Mouse (Mus musculus): ENCODE results near the gene Exoc3l. TPM values are rescaled to one million over a fixed set of nuclear protein-coding genes. Genes with fewer than 3 reads are reported as not detected.

The Exoc3l gene
- total and polyA plus RNA-seq, 3 experiments: 4.4 to 10.9 (median 7.5) TPM

- H3K36me3 ChIP-seq (replicated peaks in 1 of 2; ENCODE audit: control insufficient read depth in 1 of 2, insufficient read depth in 1 of 2, low read length in 1 of 2): peaks cover 88 to 97% of the 10 kb centered on the region in 2 experiments
- dilution Hi-C loops (cut with MboI; ENCODE audit: extremely low pct_ligation_motif_present, extremely low pct_unique_long_range_greater_than_20kb, low sequenced_read_pairs): no loop called here
- H3K79me2 ChIP-seq (replicated peaks; ENCODE audit: control insufficient read depth, extremely low read depth, insufficient read depth, poor library complexity, severe bottlenecking): no peaks in the 10 kb centered on the region
These were observed 11.8 kb upstream of the Exoc3l start for GRCm38 (mm10) chr8:105307670-105308069.

DNA sequence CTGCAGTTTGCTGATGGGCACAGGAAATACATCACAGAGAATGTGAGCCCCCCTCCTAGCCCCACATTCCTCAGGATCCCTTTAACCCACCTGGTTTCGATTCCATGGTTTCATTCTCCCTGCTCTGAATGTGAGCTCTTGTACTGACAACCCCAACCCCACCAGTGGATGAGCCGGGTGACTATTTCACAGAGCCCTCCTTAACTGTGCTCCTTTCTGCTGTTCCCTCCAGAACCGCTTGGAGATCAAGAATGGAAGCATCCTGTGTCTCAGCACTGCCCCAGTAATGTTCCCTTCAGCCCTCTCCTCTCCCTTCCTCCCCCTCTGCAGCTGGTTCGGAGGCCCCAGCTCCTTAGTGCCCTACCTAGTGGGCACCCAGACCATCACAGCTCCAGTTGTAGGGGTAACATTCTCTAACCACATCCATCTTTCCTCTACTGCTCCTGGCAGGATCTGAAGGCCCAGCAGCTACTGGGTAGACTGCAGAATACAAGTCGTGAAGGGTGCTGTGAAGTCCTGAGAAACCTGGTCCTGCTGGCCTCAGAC is 10.3 kb upstream of the Exoc3l start:
- TF ChIP-seq SMC3 (IDR thresholded peaks at IDR 0.05; ENCODE audit: low read depth, low read length): no peak
- TF ChIP-seq SIN3A (IDR thresholded peaks at IDR 0.05; ENCODE audit: low read length): no peak
- TF ChIP-seq BHLHE40 (IDR thresholded peaks at IDR 0.05; ENCODE audit: low read depth, low read length): no peak
- TF ChIP-seq USF1 (IDR thresholded peaks at IDR 0.05; ENCODE audit: low read depth, low read length): no peak
- TF ChIP-seq UBTF (IDR thresholded peaks at IDR 0.05; ENCODE audit: low read depth, low read length): no peak
- no peak for TF ChIP-seq ZKSCAN1 (IDR thresholded peaks at IDR 0.05; ENCODE audit: borderline replicate concordance, low read depth, low read length)
- no peak for TF ChIP-seq TBP (conservative IDR thresholded peaks at IDR 0.05; ENCODE audit: low read depth, low read length)
- TF ChIP-seq ELF1 (IDR thresholded peaks at IDR 0.05; ENCODE audit: low read depth, low read length): no peak
- TF ChIP-seq CHD2 (IDR thresholded peaks at IDR 0.05; ENCODE audit: low read length): no peak
- no peak for TF ChIP-seq ZC3H11A (IDR thresholded peaks at IDR 0.05; ENCODE audit: low read depth, low read length)
- TF ChIP-seq NRF1 (IDR thresholded peaks at IDR 0.05; ENCODE audit: low read depth, low read length): no peak
- no peak for TF ChIP-seq HCFC1 (IDR thresholded peaks at IDR 0.05; ENCODE audit: low read depth, low read length)
- TF ChIP-seq GABPA (IDR thresholded peaks at IDR 0.05; ENCODE audit: insufficient replicate concordance, low read depth, low read length): no peak
- TF ChIP-seq TCF12 (IDR thresholded peaks at IDR 0.05; ENCODE audit: low read depth, low read length): no peak
- TF ChIP-seq MAFK (IDR thresholded peaks at IDR 0.05; ENCODE audit: insufficient replicate concordance, low read length): no peak
- Histone ChIP-seq H3K27ac (ENCODE audit: insufficient read depth, low read depth) (no peak overlapping the region), H3K4me1 (ENCODE audit: control insufficient read depth in 1 of 2, insufficient read depth in 2 of 2) (peaks cover 3 to 48% of the 10 kb centered on the region in 2 experiments), H3K4me3 (replicated peaks in 1 of 3; ENCODE audit: low read depth in 2 of 3, low read length in 2 of 3, poor library complexity in 1 of 3) (no peak overlapping the region), H3K79me2 (replicated peaks; ENCODE audit: control insufficient read depth, extremely low read depth, insufficient read depth, poor library complexity, severe bottlenecking) (no peaks in the 10 kb centered on the region), H3K36me3 (replicated peaks in 1 of 2; ENCODE audit: control insufficient read depth in 1 of 2, insufficient read depth in 1 of 2, low read length in 1 of 2) (peaks cover 87 to 95% of the 10 kb centered on the region in 2 experiments), H3K27me3 (replicated peaks) (no peaks in the 10 kb centered on the region), H3K9ac (ENCODE audit: insufficient read depth, low read depth) (no peak overlapping the region), H3K4me2 (ENCODE audit: insufficient read depth, low read depth, poor library complexity, severe bottlenecking) (no peak overlapping the region), H3K9me3 (replicated peaks; ENCODE audit: low read length) (peaks cover 1% of the 10 kb centered on the region)
- in situ Hi-C loops (cut with MboI; ENCODE audit: low pct_ligation_motif_present, low pct_unique_long_range_greater_than_20kb, low sequenced_read_pairs): no loop called here
- no peak for DNase-seq (ENCODE audit: extremely low read depth)
- dilution Hi-C loops (cut with MboI; ENCODE audit: extremely low pct_ligation_motif_present, extremely low pct_unique_long_range_greater_than_20kb, low sequenced_read_pairs): no loop called here

More at GRCm38 (mm10) chr8:105307670-105308069, 11.8 kb upstream of the Exoc3l start:
- in situ Hi-C loops (cut with MboI; ENCODE audit: low pct_ligation_motif_present, low pct_unique_long_range_greater_than_20kb, low sequenced_read_pairs): no loop called here
- Histone ChIP-seq H3K27me3 (replicated peaks) (no peaks in the 10 kb centered on the region), H3K4me1 (ENCODE audit: control insufficient read depth in 1 of 2, insufficient read depth in 2 of 2) (peaks cover 3 to 38% of the 10 kb centered on the region in 2 experiments), H3K9me3 (replicated peaks; ENCODE audit: low read length) (peaks cover 2% of the 10 kb centered on the region), H3K27ac (ENCODE audit: insufficient read depth, low read depth) (no peak overlapping the region), H3K4me3 (replicated peaks in 1 of 3; ENCODE audit: low read depth in 2 of 3, low read length in 2 of 3, poor library complexity in 1 of 3) (no peak overlapping the region), H3K9ac (ENCODE audit: insufficient read depth, low read depth) (no peak overlapping the region), H3K4me2 (ENCODE audit: insufficient read depth, low read depth, poor library complexity, severe bottlenecking) (no peak overlapping the region)
- no peak for DNase-seq (ENCODE audit: extremely low read depth)
- TF ChIP-seq ZC3H11A (IDR thresholded peaks at IDR 0.05; ENCODE audit: low read depth, low read length): no peak
- TF ChIP-seq ZNF384 (IDR thresholded peaks at IDR 0.05; ENCODE audit: low read depth, low read length): no peak
- no peak for TF ChIP-seq MAX (IDR thresholded peaks at IDR 0.05; ENCODE audit: low read length)
- no peak for TF ChIP-seq MAZ (IDR thresholded peaks at IDR 0.05; ENCODE audit: low read depth, low read length)
- TF ChIP-seq MXI1 (IDR thresholded peaks at IDR 0.05; ENCODE audit: low read depth, low read length): no peak
- TF ChIP-seq MEF2A (IDR thresholded peaks at IDR 0.05; ENCODE audit: borderline replicate concordance, low read depth, low read length): no peak
- TF ChIP-seq TBP (conservative IDR thresholded peaks at IDR 0.05; ENCODE audit: low read depth, low read length): no peak
- TF ChIP-seq ZKSCAN1 (IDR thresholded peaks at IDR 0.05; ENCODE audit: borderline replicate concordance, low read depth, low read length): no peak
- TF ChIP-seq NRF1 (IDR thresholded peaks at IDR 0.05; ENCODE audit: low read depth, low read length): no peak
- no peak for TF ChIP-seq MAFK (IDR thresholded peaks at IDR 0.05; ENCODE audit: insufficient replicate concordance, low read length)
- TF ChIP-seq HCFC1 (IDR thresholded peaks at IDR 0.05; ENCODE audit: low read depth, low read length): no peak
- no peak for TF ChIP-seq EP300 (IDR thresholded peaks at IDR 0.05; ENCODE audit: low read length)
- no peak for TF ChIP-seq POLR2AphosphoS2 (IDR thresholded peaks at IDR 0.05; ENCODE audit: low read depth, low read length)
- no peak for TF ChIP-seq ZMIZ1 (IDR thresholded peaks at IDR 0.05; ENCODE audit: low read depth, low read length)

All from CH12.LX (cell line).